Mouse (Mus musculus) lung, embryonic 15.5 days (tissue): ENCODE data around the gene Tuft1. TPM values are rescaled to one million over a fixed set of nuclear protein-coding genes. Genes with fewer than 3 reads are reported as not detected.
A peak's percentile ranks its signal among the peaks of the same experiment; 100 is the strongest.
"Not testable (repeated sequence)": the region's sequence is repeated elsewhere in the genome, so short reads cannot be mapped to it uniquely, and the experiment has no call there.

Source experiments
- ATAC-seq: fragments of 200-750 bp; cut with Nextera tagmentation; 2 replicates; pipeline ENCODE4 v1.8.0; 2017; ENCODE audit warnings: moderate number of reproducible peaks, borderline replicate concordance; ENCODE audit not compliant: low FRiP score, low TSS enrichment; ENCODE audit errors: extremely low read depth
- H3K27ac ChIP-seq: fragments of 300-500 bp; sonication (generic); 2 replicates; pipeline ENCODE4 v1.5.1; 2015; ENCODE audit warnings: moderate library complexity, mild to moderate bottlenecking, inconsistent platforms
- H3K27me3 ChIP-seq: fragments of 300-500 bp; sonication (generic); 2 replicates; pipeline ENCODE4 v1.6.1; 2015; ENCODE audit warnings: inconsistent platforms
- H3K36me3 ChIP-seq: fragments of 300-500 bp; sonication (generic); 2 replicates; pipeline ENCODE4 v1.6.1; 2015; ENCODE audit warnings: inconsistent platforms
- H3K4me1 ChIP-seq: fragments of 300-500 bp; sonication (generic); 2 replicates; pipeline ENCODE4 v1.6.1; 2015; ENCODE audit warnings: inconsistent platforms
- H3K4me2 ChIP-seq: fragments of 300-500 bp; sonication (generic); 2 replicates; pipeline ENCODE4 v1.6.1; 2015; ENCODE audit warnings: inconsistent platforms, mild to moderate bottlenecking, moderate library complexity
- H3K4me3 ChIP-seq: fragments of 300-500 bp; sonication (generic); 2 replicates; pipeline ENCODE4 v1.5.1; 2015; ENCODE audit warnings: mild to moderate bottlenecking, inconsistent platforms
- H3K9ac ChIP-seq: fragments of 300-500 bp; sonication (generic); 2 replicates; pipeline ENCODE4 v1.6.1; 2015; ENCODE audit warnings: inconsistent platforms
- H3K9me3 ChIP-seq: fragments of 300-500 bp; sonication (generic); 2 replicates; pipeline ENCODE4 v1.6.1; 2016; ENCODE audit warnings: inconsistent platforms
- WGBS: fragments of 180-500 bp; shearing (Covaris S2); methylation state at CpG from one replicate; pipeline ENCODE4 v1.1.7; 2015; 5-methylcytosine and 5-hydroxymethylcytosine counted together
- polyA plus RNA-seq: library from polyadenylated mRNA; unstranded; fragments of >200 nt; fragmentation: Nextera tagmentation; extraction: Ambion mirVana; gene quantifications from 2 replicates; pipeline ENCODE4 v1.2.1, GENCODE M21; 2015

Tuft1 gene
- polyA plus RNA-seq, 1 experiment from 2014 or later, result 10.4 TPM

- H3K4me3 ChIP-seq, result peak overlapping the region; percentile 45
- not testable (repeated sequence) for H3K4me1 ChIP-seq, H3K9me3 ChIP-seq, H3K27ac ChIP-seq, H3K27me3 ChIP-seq, H3K36me3 ChIP-seq
- ATAC-seq, result peak; percentile 50
- H3K4me2 ChIP-seq, result peak overlapping the region; percentile 70
- WGBS, result 3% methylated on average over 22 of the region's 47 CpGs
- peak overlapping the region; percentile 44 for H3K9ac ChIP-seq
These were observed 576 bp downstream of the Tuft1 start for GRCm38 (mm10) chr3:94657852-94658739.

- not testable (repeated sequence) for H3K27ac ChIP-seq, H3K9me3 ChIP-seq, H3K9ac ChIP-seq, H3K4me2 ChIP-seq, ATAC-seq, H3K4me3 ChIP-seq, H3K36me3 ChIP-seq, H3K27me3 ChIP-seq
- H3K4me1 ChIP-seq, result peaks cover 10% of the 10 kb centered on the region
- 65% methylated on average over 1 of the region's 1 CpGs for WGBS
These were observed 4.7 kb downstream of the Tuft1 start for GRCm38 (mm10) chr3:94653967-94654366.

- no peaks in the 10 kb centered on the region for H3K27me3 ChIP-seq
- H3K36me3 ChIP-seq, result no peaks in the 10 kb centered on the region
- WGBS, result 55% methylated on average over 7 of the region's 7 CpGs
- no peak overlapping the region for H3K9ac ChIP-seq
- no peak overlapping the region for H3K4me2 ChIP-seq
- H3K9me3 ChIP-seq, result no peaks in the 10 kb centered on the region
- H3K4me3 ChIP-seq, result no peak overlapping the region
- peaks cover 13% of the 10 kb centered on the region for H3K4me1 ChIP-seq
- peak; percentile 23 for ATAC-seq
- H3K27ac ChIP-seq, result peak overlapping the region; percentile 87
These were observed 8.3 kb downstream of the Tuft1 start for GRCm38 (mm10) chr3:94650409-94650808.

DNA sequence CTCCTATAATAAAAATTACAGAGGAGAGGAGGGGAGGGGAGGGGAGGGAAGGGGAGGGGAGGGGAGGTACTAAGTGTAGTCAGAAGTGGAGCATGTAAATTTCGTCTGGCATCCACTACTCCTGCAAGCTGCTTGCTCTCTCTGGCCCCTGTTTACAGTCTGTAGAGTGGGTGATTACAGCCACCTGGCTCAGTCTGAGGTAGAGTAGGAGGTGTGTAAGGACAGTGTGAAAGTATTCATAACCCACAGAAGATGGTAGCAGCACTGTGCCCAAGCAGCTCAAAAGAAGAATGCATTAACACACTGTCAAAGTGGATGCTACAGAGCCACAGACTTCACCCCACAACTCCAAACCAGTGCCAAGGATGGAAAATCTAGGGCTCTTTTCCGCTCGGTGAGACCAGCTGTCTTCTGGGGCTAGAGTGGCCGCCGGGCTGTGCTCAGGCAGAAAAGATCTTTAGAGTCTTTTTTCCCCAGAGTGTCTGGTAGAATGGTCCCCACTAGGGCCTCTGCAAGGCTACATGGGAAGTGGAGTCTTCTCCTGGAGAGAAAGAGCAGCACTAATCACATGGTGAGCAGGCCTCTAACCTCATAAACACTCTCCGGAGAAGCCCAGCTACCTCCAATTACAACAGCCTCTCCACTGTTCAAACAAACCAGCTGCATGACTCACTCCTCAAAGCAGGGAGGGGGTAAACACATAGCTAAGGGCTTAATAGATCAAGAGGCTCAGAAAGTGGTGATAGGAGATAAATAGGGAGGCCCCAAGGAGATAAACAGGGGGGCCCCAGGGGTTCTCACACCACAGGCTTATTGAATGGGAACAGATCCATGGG, 9.7 kb downstream of the Tuft1 start:
- Histone ChIP-seq H3K27me3 (no peaks in the 10 kb centered on the region), H3K9ac (no peak overlapping the region), H3K9me3 (no peaks in the 10 kb centered on the region), H3K4me2 (no peak overlapping the region; the same call in 1 of the 2 replicates), H3K36me3 (no peaks in the 10 kb centered on the region), H3K4me3 (no peak overlapping the region), H3K27ac (peak overlapping the region; percentile 87), H3K4me1 (peaks cover 13% of the 10 kb centered on the region)
- WGBS, result 11% methylated on average over 6 of the region's 6 CpGs
- ATAC-seq, result peak; percentile 82

DNA sequence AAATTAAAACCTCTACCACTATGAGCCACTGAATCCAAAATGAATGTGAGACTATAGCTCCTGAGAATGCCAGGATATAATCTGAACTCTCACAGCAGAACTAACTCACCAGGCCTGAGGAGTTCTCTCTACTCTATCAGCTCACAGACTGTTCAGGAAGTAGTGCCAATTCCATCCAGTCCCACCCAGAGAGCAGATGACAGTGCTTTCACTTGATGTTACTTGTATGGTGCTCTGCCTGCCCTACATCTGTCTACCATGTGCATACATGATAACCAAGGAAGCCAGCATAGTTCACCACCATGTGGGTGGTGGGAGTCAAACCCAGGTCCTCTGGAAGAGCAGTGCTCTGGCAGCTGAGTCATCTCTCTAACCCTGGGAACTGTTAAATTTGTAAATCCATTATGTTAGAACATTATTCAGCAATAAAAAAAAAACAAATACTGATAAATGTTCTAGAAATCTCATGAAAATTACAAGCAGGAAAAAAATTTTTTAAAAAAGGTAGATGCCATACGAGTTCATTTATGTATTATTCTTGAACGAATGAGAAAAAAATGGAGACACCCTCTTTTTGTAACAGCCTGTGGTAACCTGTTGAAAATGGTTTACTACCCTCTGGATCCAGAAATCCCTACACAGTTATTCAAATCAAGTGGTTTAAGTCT, 16.0 kb downstream of the Tuft1 start, which contains the start of gene Gm10972:
TSS of gene Gm10972 (plus strand) at position 618 of the 668 bp plus-strand sequence.
- H3K27me3 ChIP-seq, result not testable (repeated sequence)

GRCm38 (mm10) chr3:94629876-94630275, 28.8 kb downstream of the Tuft1 start:
- H3K9me3 ChIP-seq, result no peaks in the 10 kb centered on the region
- no peaks in the 10 kb centered on the region for H3K27me3 ChIP-seq
- H3K9ac ChIP-seq, result no peak overlapping the region
- no peak overlapping the region for H3K4me2 ChIP-seq
- no peaks in the 10 kb centered on the region for H3K4me1 ChIP-seq
- no peak for ATAC-seq
- H3K27ac ChIP-seq, result no peak overlapping the region
- WGBS, result 74% methylated on average over 3 of the region's 3 CpGs
- no peaks in the 10 kb centered on the region for H3K36me3 ChIP-seq
- no peak overlapping the region for H3K4me3 ChIP-seq

More for the DNA sequence above, 16.0 kb downstream of the Tuft1 start, which contains the start of gene Gm10972:
- 75% methylated on average over 2 of the region's 2 CpGs for WGBS
- not testable (repeated sequence) for H3K9me3 ChIP-seq, H3K27ac ChIP-seq, H3K4me1 ChIP-seq, H3K4me2 ChIP-seq, H3K4me3 ChIP-seq, H3K9ac ChIP-seq, H3K36me3 ChIP-seq, ATAC-seq

DNA sequence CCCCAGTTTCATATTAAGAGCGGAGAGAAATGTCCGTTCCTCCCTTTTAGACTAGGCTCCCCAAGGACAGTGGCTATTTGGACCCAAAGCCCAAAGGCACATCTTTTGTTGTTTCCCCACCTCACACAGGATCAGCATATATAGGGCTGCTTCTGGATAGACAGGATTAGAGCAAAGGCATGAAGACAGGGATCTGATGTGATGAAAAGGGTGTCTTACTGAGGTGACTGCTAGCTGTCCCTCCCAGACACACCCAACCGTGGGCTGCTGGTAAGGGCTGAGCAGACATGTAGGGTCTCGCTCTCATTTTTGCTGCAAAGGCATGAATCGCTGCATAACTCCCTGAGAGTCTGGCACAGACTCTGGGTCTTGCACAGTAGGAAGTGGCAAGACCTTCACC, 30.0 kb downstream of the Tuft1 start:
- no peaks in the 10 kb centered on the region for H3K9me3 ChIP-seq
- H3K4me1 ChIP-seq, result no peaks in the 10 kb centered on the region
- no peaks in the 10 kb centered on the region for H3K27me3 ChIP-seq
- H3K4me2 ChIP-seq, result no peak overlapping the region
- no peak overlapping the region for H3K9ac ChIP-seq
- H3K27ac ChIP-seq, result no peak overlapping the region
- ATAC-seq, result no peak
- WGBS, result 87% methylated on average over 5 of the region's 5 CpGs
- H3K36me3 ChIP-seq, result no peaks in the 10 kb centered on the region
- no peak overlapping the region for H3K4me3 ChIP-seq

DNA sequence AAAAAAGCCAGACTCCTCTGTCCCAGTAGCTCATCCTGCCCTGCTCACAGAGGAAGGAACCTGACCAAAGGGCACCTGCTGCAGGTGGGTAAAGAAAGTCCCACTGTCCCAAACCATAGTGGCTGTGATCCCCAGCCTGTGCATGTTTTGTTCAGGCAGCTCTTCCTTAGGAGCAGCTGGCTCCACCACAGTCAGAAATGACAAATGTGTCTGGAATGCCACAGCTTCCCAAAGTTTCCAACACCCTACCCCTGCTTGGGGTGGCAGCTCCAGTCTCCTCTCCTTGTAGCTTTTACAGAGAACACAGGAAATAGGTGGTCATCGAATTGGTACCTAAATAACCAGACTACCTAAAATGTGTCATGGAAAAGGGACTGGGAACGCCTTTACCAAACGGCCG, 34.4 kb downstream of the Tuft1 start:
- WGBS, result 86% methylated on average over 4 of the region's 4 CpGs
- Histone ChIP-seq H3K4me3 (no peak overlapping the region), H3K27ac (no peak overlapping the region), H3K9ac (no peak overlapping the region), H3K36me3 (no peaks in the 10 kb centered on the region), H3K4me1 (peaks cover 14% of the 10 kb centered on the region), H3K4me2 (no peak overlapping the region), H3K9me3 (no peaks in the 10 kb centered on the region), H3K27me3 (no peaks in the 10 kb centered on the region)
- ATAC-seq, result no peak

- Histone ChIP-seq H3K27me3 (no peaks in the 10 kb centered on the region), H3K9me3 (no peaks in the 10 kb centered on the region), H3K4me1 (peaks cover 14% of the 10 kb centered on the region), H3K4me2 (no peak overlapping the region), H3K36me3 (no peaks in the 10 kb centered on the region), H3K27ac (peak overlapping the region; percentile 80), H3K9ac (no peak overlapping the region), H3K4me3 (no peak overlapping the region)
- no peak for ATAC-seq
- WGBS, result 80% methylated on average over 10 of the region's 10 CpGs
These were observed 36.1 kb downstream of the Tuft1 start for GRCm38 (mm10) chr3:94622550-94622949.

DNA sequence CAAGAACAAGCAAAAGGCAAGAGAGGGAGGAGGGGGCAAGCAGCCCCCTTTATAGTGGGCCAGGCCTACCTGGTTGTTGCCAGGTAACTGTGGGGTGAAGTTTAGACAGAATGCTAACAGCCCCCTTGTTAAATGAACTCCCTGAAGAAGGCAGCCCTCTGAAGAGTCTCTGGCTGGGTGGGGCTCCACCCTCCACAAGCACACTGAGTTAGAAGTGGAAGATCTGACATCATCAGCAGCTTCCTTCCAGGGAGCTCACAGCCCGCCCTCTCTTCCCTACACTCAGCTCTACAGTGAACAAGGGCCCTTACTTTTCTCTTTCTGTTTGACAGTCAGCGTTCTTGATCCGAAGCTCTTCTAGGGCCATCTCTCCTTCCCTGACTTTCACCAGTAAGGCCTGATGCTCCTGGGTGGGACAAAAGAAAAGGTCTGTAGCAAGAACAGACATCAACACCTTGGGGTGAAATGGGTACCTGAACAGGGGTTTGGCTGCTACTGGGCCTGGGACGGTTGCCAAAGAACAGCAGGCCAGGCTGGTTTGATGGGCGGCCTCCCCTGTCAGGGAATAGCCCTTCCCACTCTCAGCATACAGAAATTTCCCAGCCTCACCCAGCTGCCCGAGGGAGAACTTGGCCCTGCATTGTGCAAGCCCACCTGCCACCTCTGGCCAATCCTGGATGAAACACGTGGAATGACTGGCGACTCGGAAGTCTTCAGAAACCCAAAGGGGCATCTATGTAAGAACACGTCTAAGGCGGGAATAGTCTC, 36.7 kb downstream of the Tuft1 start:
- Histone ChIP-seq H3K4me1 (peaks cover 14% of the 10 kb centered on the region), H3K9me3 (no peaks in the 10 kb centered on the region), H3K27ac (peak overlapping the region; percentile 80), H3K9ac (peak overlapping the region; percentile 10; the same call in 1 of the 2 replicates), H3K4me3 (no peak overlapping the region), H3K4me2 (no peak overlapping the region; the same call in 1 of the 2 replicates), H3K36me3 (no peaks in the 10 kb centered on the region), H3K27me3 (no peaks in the 10 kb centered on the region)
- WGBS, result 51% methylated on average over 11 of the region's 11 CpGs
- peak; percentile 85 for ATAC-seq

DNA sequence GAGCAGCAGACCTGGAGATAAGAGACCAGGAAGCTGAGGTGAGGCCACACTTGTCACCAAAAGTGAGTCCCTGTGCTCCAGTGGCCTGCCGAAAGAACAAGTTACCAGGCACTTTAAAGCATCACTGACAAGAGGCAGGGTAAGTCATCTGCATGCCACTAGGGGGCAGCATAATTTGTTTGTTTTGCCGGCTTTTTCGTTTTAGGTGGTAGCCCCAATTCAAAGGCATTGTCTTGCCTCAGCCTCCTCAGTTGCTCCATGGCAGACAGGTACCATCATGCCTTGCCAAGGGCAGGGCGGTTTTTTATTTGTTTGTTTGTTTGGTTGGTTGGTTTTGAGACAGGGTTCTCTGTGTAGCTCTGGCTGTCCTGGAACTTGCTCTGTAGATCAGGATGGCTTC, 42.0 kb downstream of the Tuft1 start:
- ATAC-seq, result no peak
- Histone ChIP-seq H3K27me3 (no peaks in the 10 kb centered on the region), H3K36me3 (no peaks in the 10 kb centered on the region), H3K4me3 (no peak overlapping the region), H3K9ac (no peak overlapping the region), H3K9me3 (no peaks in the 10 kb centered on the region), H3K4me2 (no peak overlapping the region), H3K4me1 (0 out of 2 replicates have a peak, but pooled peaks cover 4% of the 10 kb centered on the region), H3K27ac (no peak overlapping the region)
- 77% methylated on average over 4 of the region's 4 CpGs for WGBS
